Mouse (Mus musculus): Measurements from ENCODE around the gene Cttnbp2. TPM values are rescaled to one million over a fixed set of nuclear protein-coding genes. Genes with fewer than 3 reads are reported as not detected.

The Cttnbp2 gene
- polyA plus RNA-seq, 1 experiment from 2014 or later: 6.3 TPM

DNA sequence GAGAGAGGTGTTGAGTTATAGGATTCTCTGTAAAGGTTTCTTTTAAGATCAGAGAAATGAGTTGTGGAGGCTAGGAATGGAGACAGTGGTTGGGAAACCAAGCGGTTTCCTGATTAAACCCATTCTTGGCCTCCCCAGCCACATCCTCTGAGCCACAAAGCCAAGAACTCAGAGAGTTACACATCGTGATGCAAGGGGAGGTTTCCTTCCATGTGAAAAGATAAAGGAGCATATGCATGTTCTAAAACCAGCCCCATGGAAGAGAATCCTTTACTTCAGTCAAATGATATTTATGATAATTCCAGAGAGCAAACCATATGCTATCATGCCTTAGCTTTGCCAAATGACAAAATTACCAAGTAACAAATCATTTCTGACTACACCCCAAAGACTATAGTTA lies 3.0 kb upstream of the Cttnbp2 start:
- Histone ChIP-seq H3K27ac (ENCODE audit: low read depth, low read length) (no peak overlapping the region), H3K4me3 (ENCODE audit: low read depth, low read length) (no peak overlapping the region), H3K4me2 (replicated peaks; ENCODE audit: low read depth) (no peak overlapping the region), H3K9me3 (ENCODE audit: control insufficient read depth) (no peaks in the 10 kb centered on the region), H3K36me3 (ENCODE audit: control insufficient read depth, insufficient read depth) (no peaks in the 10 kb centered on the region), H3K27me3 (replicated peaks; ENCODE audit: control insufficient read depth, insufficient read depth, low read length) (0 out of 2 replicates have a peak, but pooled peaks cover 2% of the 10 kb centered on the region), H3K4me1 (replicated peaks; ENCODE audit: control insufficient read depth, insufficient read depth, low read length) (no peaks in the 10 kb centered on the region), H3K9ac (ENCODE audit: low read depth, low read length) (no peak overlapping the region)
- no peak for ATAC-seq
- WGBS: 75% methylated on average over 2 of the region's 2 CpGs
- TF ChIP-seq CTCF (IDR thresholded peaks at IDR 0.05; ENCODE audit: low read depth): no peak

DNA sequence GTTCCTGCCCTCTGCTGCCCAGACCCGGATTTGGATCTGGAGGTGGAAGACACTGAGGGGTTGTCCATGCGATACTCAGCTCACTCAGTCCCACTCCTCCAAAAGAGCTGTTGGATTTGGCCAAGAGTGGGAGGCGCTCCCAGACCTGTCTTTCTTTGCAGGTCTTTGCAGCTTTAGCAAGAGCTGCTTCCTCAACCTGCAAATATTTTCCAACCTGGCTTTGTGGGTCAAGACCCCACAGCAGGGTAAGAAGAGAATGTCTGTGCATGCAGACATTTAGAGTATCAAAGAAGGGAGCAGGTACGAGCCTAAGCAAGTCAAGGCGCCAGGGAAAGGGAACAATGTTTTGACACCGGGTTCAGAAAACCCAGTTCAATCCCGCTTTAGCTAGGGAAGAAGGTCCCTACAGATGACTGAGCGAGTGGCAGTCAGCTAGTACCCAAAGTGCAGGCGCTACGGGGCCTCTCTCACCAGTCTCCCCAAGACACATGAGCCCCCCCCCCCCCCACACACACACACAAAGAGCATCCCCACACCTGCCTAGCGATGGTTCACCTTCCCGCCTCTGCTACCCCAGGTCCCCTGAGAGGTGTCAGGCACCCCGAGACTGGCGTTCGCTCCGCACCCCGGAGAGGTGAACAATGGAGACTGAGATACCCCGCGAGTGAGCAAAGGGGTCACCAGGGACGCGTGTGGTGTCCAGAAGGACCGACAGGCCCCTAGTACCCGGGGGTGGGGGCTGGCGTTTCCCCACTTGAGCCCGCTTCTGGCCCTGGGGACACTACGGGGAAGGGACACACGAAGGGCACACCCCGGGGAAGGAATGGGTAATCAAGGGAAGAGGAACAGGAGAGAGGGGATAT lies 801 bp downstream of the Cttnbp2 start:
- Histone ChIP-seq H3K4me3 (ENCODE audit: low read depth, low read length) (peak overlapping the region; percentile 72), H3K27ac (ENCODE audit: low read depth, low read length) (no peak overlapping the region), H3K4me1 (replicated peaks; ENCODE audit: control insufficient read depth, insufficient read depth, low read length) (no peaks in the 10 kb centered on the region), H3K4me2 (replicated peaks; ENCODE audit: low read depth) (peak overlapping the region; percentile 94), H3K9me3 (ENCODE audit: control insufficient read depth) (no peaks in the 10 kb centered on the region), H3K36me3 (ENCODE audit: control insufficient read depth, insufficient read depth) (no peaks in the 10 kb centered on the region), H3K9ac (ENCODE audit: low read depth, low read length) (peak overlapping the region; percentile 62), H3K27me3 (replicated peaks; ENCODE audit: control insufficient read depth, insufficient read depth, low read length) (0 out of 2 replicates have a peak, but pooled peaks cover 2% of the 10 kb centered on the region)
- no peak for TF ChIP-seq CTCF (IDR thresholded peaks at IDR 0.05; ENCODE audit: low read depth)
- WGBS: 2% methylated on average over 28 of the region's 28 CpGs
- ATAC-seq: peak; percentile 32

DNA sequence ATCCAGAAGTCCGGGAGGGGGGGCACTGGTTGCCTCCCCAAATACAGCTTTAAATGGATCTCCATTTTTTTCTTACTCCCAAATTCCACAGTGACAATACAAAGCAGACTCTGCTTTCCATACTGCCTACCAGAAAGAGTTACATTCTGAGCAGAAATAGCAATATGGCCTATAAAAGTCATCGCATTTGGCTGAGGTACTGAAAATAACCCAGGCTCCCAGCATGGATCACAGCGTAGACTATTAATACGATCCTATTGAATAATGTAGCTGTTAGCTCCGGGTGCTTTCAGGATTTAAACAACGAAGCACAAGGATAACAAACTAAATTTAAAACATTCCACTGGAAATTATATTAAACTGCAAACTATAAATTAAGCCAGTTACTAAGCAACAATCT lies 2.8 kb downstream of the Cttnbp2 start:
- H3K9ac ChIP-seq (ENCODE audit: low read depth, low read length): no peak overlapping the region
- no peaks in the 10 kb centered on the region for H3K9me3 ChIP-seq (ENCODE audit: control insufficient read depth)
- 72% methylated on average over 6 of the region's 6 CpGs for WGBS
- ATAC-seq: no peak
- no peak overlapping the region for H3K27ac ChIP-seq (ENCODE audit: low read depth, low read length)
- no peaks in the 10 kb centered on the region for H3K4me1 ChIP-seq (replicated peaks; ENCODE audit: control insufficient read depth, insufficient read depth, low read length)
- TF ChIP-seq CTCF (IDR thresholded peaks at IDR 0.05; ENCODE audit: low read depth): no peak
- no peaks in the 10 kb centered on the region for H3K36me3 ChIP-seq (ENCODE audit: control insufficient read depth, insufficient read depth)
- H3K4me2 ChIP-seq (replicated peaks; ENCODE audit: low read depth): no peak overlapping the region
- H3K27me3 ChIP-seq (replicated peaks; ENCODE audit: control insufficient read depth, insufficient read depth, low read length): 0 out of 2 replicates have a peak, but pooled peaks cover 2% of the 10 kb centered on the region
- H3K4me3 ChIP-seq (ENCODE audit: low read depth, low read length): no peak overlapping the region

DNA sequence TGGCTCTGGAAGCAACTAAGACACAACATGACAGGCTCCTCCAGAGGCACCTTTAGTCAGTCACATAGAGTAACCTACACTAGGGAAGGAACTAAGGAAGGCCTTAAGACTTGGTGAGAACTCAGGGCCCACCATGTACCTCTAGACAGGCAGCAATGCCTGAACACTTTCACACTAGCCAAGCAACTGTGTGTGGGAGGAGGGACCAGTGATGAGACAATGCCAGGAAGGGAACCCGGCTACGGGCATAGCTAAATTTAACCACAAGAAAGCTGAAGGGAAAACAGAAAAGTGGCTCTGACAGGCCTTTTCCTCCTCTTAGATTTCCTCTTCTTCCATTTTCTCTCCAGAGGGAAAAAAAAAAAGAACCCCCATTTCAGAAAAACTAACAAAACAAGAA lies 6.6 kb downstream of the Cttnbp2 start:
- no peak for ATAC-seq
- Histone ChIP-seq H3K27me3 (replicated peaks; ENCODE audit: control insufficient read depth, insufficient read depth, low read length) (no peaks in the 10 kb centered on the region), H3K4me3 (ENCODE audit: low read depth, low read length) (no peak overlapping the region), H3K4me1 (replicated peaks; ENCODE audit: control insufficient read depth, insufficient read depth, low read length) (no peaks in the 10 kb centered on the region), H3K9me3 (ENCODE audit: control insufficient read depth) (no peaks in the 10 kb centered on the region), H3K4me2 (replicated peaks; ENCODE audit: low read depth) (no peak overlapping the region), H3K36me3 (ENCODE audit: control insufficient read depth, insufficient read depth) (no peaks in the 10 kb centered on the region), H3K27ac (ENCODE audit: low read depth, low read length) (no peak overlapping the region), H3K9ac (ENCODE audit: low read depth, low read length) (no peak overlapping the region)
- WGBS: 62% methylated on average over 2 of the region's 2 CpGs
- TF ChIP-seq CTCF (IDR thresholded peaks at IDR 0.05; ENCODE audit: low read depth): no peak

DNA sequence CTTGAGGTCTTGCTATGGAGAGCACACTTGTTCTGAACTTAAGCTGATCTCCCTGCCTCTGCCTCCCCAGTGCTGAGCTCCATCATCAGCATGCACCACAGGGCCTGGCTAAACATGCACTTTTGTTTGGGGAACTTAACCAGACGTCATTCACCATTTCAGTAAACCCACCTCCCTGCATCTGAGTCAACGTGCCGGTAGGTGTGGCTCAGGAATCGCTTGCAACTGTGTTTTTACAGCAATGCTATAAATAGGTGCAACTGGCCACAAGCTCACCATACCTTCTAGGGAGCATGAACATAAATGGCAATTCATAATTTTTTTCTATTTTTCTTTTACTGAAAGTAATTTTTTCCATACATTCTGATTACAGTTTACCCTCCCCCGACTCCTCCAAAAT lies 14.8 kb downstream of the Cttnbp2 start:
- no peaks in the 10 kb centered on the region for H3K36me3 ChIP-seq (ENCODE audit: control insufficient read depth, insufficient read depth)
- H3K4me3 ChIP-seq (ENCODE audit: low read depth, low read length): no peak overlapping the region
- no peak for ATAC-seq
- no peaks in the 10 kb centered on the region for H3K9me3 ChIP-seq (ENCODE audit: control insufficient read depth)
- TF ChIP-seq CTCF (IDR thresholded peaks at IDR 0.05; ENCODE audit: low read depth): no peak
- H3K4me1 ChIP-seq (replicated peaks; ENCODE audit: control insufficient read depth, insufficient read depth, low read length): no peaks in the 10 kb centered on the region
- WGBS: 50% methylated on average over 5 of the region's 5 CpGs
- no peak overlapping the region for H3K27ac ChIP-seq (ENCODE audit: low read depth, low read length)
- H3K4me2 ChIP-seq (replicated peaks; ENCODE audit: low read depth): no peak overlapping the region
- H3K9ac ChIP-seq (ENCODE audit: low read depth, low read length): no peak overlapping the region
- no peaks in the 10 kb centered on the region for H3K27me3 ChIP-seq (replicated peaks; ENCODE audit: control insufficient read depth, insufficient read depth, low read length)

DNA sequence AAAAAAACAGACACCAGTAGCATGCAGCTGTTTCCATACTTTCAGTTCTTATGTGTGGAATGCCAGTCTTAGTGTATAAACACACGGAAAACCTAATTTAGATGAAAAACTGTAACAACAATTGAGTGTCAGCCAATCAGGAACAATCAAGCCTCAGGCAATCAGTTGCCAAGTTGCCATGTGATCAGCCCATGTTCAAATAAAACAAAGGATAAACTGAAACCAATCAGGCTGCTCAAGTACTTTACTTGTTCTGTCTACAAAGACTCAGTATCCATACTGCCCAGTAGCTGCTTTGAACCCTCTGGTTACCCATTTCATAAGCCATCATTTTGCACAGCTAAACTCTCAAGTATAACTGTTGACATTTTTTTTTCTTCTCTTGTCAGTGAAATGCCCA lies 21.7 kb downstream of the Cttnbp2 start:
- no peak for ATAC-seq
- 60% methylated on average over 1 of the region's 1 CpGs for WGBS
- H3K4me3 ChIP-seq (ENCODE audit: low read depth, low read length): no peak overlapping the region

More for the DNA sequence above, 21.7 kb downstream of the Cttnbp2 start:
- Histone ChIP-seq H3K9ac (ENCODE audit: low read depth, low read length) (no peak overlapping the region), H3K9me3 (ENCODE audit: control insufficient read depth) (no peaks in the 10 kb centered on the region), H3K36me3 (ENCODE audit: control insufficient read depth, insufficient read depth) (no peaks in the 10 kb centered on the region), H3K27me3 (replicated peaks; ENCODE audit: control insufficient read depth, insufficient read depth, low read length) (no peaks in the 10 kb centered on the region), H3K4me1 (replicated peaks; ENCODE audit: control insufficient read depth, insufficient read depth, low read length) (no peaks in the 10 kb centered on the region), H3K4me2 (replicated peaks; ENCODE audit: low read depth) (no peak overlapping the region), H3K27ac (ENCODE audit: low read depth, low read length) (no peak overlapping the region)
- no peak for TF ChIP-seq CTCF (IDR thresholded peaks at IDR 0.05; ENCODE audit: low read depth)

Data from intestine, postnatal 0 days (tissue).